Mouse (Mus musculus) subcutaneous adipose tissue, adult 2 months (tissue): Measurements from ENCODE around the gene Rfx3. TPM values are rescaled to one million over a fixed set of nuclear protein-coding genes. Genes with fewer than 3 reads are reported as not detected.

Experiments used
- polyA plus RNA-seq: library from polyadenylated mRNA; depleted of rRNA; stranded (reverse); fragments of >200 nt; gene quantifications from 2 replicates; pipeline ENCODE4 v1.2.3, GENCODE M21; 2012; ENCODE audit warnings: low replicate concordance; rRNA removed

Rfx3 gene
- polyA plus RNA-seq, result 0.93 and 3.5 TPM in 2 replicates

GRCm38 (mm10) chr19:28010471-28011395 is at the start of gene Rfx3:
TSS of gene Rfx3 (minus strand) at chr19:28011166.

